Mouse (Mus musculus) lung, embryonic 15.5 days (tissue): Measurements from ENCODE around the gene Ugt1a8. TPM values are rescaled to one million over a fixed set of nuclear protein-coding genes. Genes with fewer than 3 reads are reported as not detected.

Source experiments
- ATAC-seq: fragments of 200-750 bp; cut with Nextera tagmentation; 2 replicates; pipeline ENCODE4 v1.8.0; 2017; ENCODE audit warnings: moderate number of reproducible peaks, borderline replicate concordance; ENCODE audit not compliant: low FRiP score, low TSS enrichment; ENCODE audit errors: extremely low read depth
- H3K27ac ChIP-seq: fragments of 300-500 bp; sonication (generic); 2 replicates; pipeline ENCODE4 v1.5.1; 2015; ENCODE audit warnings: moderate library complexity, mild to moderate bottlenecking, inconsistent platforms
- H3K27me3 ChIP-seq: fragments of 300-500 bp; sonication (generic); 2 replicates; pipeline ENCODE4 v1.6.1; 2015; ENCODE audit warnings: inconsistent platforms
- H3K36me3 ChIP-seq: fragments of 300-500 bp; sonication (generic); 2 replicates; pipeline ENCODE4 v1.6.1; 2015; ENCODE audit warnings: inconsistent platforms
- H3K4me1 ChIP-seq: fragments of 300-500 bp; sonication (generic); 2 replicates; pipeline ENCODE4 v1.6.1; 2015; ENCODE audit warnings: inconsistent platforms
- H3K4me2 ChIP-seq: fragments of 300-500 bp; sonication (generic); 2 replicates; pipeline ENCODE4 v1.6.1; 2015; ENCODE audit warnings: inconsistent platforms, mild to moderate bottlenecking, moderate library complexity
- H3K4me3 ChIP-seq: fragments of 300-500 bp; sonication (generic); 2 replicates; pipeline ENCODE4 v1.5.1; 2015; ENCODE audit warnings: mild to moderate bottlenecking, inconsistent platforms
- H3K9ac ChIP-seq: fragments of 300-500 bp; sonication (generic); 2 replicates; pipeline ENCODE4 v1.6.1; 2015; ENCODE audit warnings: inconsistent platforms
- H3K9me3 ChIP-seq: fragments of 300-500 bp; sonication (generic); 2 replicates; pipeline ENCODE4 v1.6.1; 2016; ENCODE audit warnings: inconsistent platforms
- whole genome bisulfite sequencing: fragments of 180-500 bp; shearing (Covaris S2); methylation state at CpG from one replicate; pipeline ENCODE4 v1.1.7; 2015; 5-methylcytosine and 5-hydroxymethylcytosine counted together
- polyA plus RNA-seq: library from polyadenylated mRNA; unstranded; fragments of >200 nt; fragmentation: Nextera tagmentation; extraction: Ambion mirVana; gene quantifications from 2 replicates; pipeline ENCODE4 v1.2.1, GENCODE M21; 2015

Ugt1a8 gene
- polyA plus RNA-seq, 1 experiment from 2014 or later = not detected

GRCm38 (mm10) chr1:88268070-88268469, 180.5 kb downstream of the Ugt1a8 start:
- Histone ChIP-seq H3K36me3 (peaks cover 87% of the 10 kb centered on the region), H3K9me3 (no peaks in the 10 kb centered on the region), H3K4me2 (no peak overlapping the region), H3K27me3 (no peaks in the 10 kb centered on the region), H3K4me1 (no peaks in the 10 kb centered on the region), H3K27ac (no peak overlapping the region), H3K4me3 (no peak overlapping the region), H3K9ac (no peak overlapping the region)
- WGBS = 84% methylated on average over 6 of the region's 6 CpGs
- ATAC-seq = no peak

Other genes starting within 250 kb of the Ugt1a8 start
- gene Dgkd, start 234.5 kb upstream of the Ugt1a8 start, polyA plus RNA-seq = 29.6 and 33.5 TPM in 2 replicates
- 34.6 and 36.8 TPM in 2 replicates for gene Usp40, start 79.3 kb upstream of the Ugt1a8 start, polyA plus RNA-seq
- gene Ugt1a10, start 32.4 kb upstream of the Ugt1a8 start, polyA plus RNA-seq = 0.22 TPM in 1 of 2 replicates, not detected in the other
- not detected in 2 replicates for gene Ugt1a9, start 17.0 kb upstream of the Ugt1a8 start, polyA plus RNA-seq
- 2.3 and 3.1 TPM in 2 replicates for gene Ugt1a7c, start 7.2 kb downstream of the Ugt1a8 start, polyA plus RNA-seq
- 0.08 and 0.32 TPM in 2 replicates for gene Ugt1a6b, start 15.4 kb downstream of the Ugt1a8 start, polyA plus RNA-seq
- gene Ugt1a6a, start 47.0 kb downstream of the Ugt1a8 start, polyA plus RNA-seq = 3.2 and 3.3 TPM in 2 replicates
- not detected in 2 replicates for gene Ugt1a5, start 78.2 kb downstream of the Ugt1a8 start, polyA plus RNA-seq
- gene Ugt1a2, start 112.8 kb downstream of the Ugt1a8 start, polyA plus RNA-seq = 0.22 TPM in 1 of 2 replicates, not detected in the other
- gene Dnajb3, start 118.0 kb downstream of the Ugt1a8 start, polyA plus RNA-seq = 6.1 and 6.9 TPM in 2 replicates
- 0.11 TPM in 1 of 2 replicates, not detected in the other for gene Ugt1a1, start 124.1 kb downstream of the Ugt1a8 start, polyA plus RNA-seq
- gene Mroh2a, start 139.2 kb downstream of the Ugt1a8 start, polyA plus RNA-seq = 0.90 and 1.1 TPM in 2 replicates
- gene Hjurp, start 189.8 kb downstream of the Ugt1a8 start, polyA plus RNA-seq = 184 and 198 TPM in 2 replicates
- 0.04 and 0.10 TPM in 2 replicates for gene Trpm8, start 189.8 kb downstream of the Ugt1a8 start, polyA plus RNA-seq